15 mouse cellular contexts compared by ENCODE assay signal in the genomic region with DNA sequence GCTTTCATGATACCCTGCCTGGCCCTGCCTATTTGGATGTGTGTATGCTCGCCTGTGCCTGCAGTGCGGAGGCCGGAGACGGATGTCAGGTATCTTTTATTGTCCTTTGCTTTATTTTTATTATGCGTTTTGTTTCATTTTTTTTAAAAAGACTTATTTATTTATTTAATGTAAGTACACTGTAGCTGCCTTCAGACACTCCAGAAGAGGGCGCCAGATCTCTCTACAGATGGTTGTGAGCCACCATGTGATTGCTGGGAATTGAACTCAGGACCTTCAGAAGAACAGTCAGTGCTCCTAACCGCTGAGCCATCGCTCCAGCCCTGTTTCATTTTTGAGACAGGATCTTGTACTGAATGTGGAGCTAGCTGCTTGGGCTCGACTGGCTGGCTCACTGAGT. TPM values are rescaled to one million over a fixed set of nuclear protein-coding genes. Genes with fewer than 3 reads are reported as not detected.
DNase-seq lines count a peak whose midpoint lies in the region; TF ChIP-seq lines count a peak whose summit lies in the region.
"Had no signal": no experiment of that assay in that cellular context is flagged by ENCODE, and none has a peak within 500 bp of the region (broad histone marks: within the 10 kb centered on the region; RNA-seq: fewer than 3 reads in every experiment).

No protein-coding gene starts in this region.

- TF ChIP-seq CTCF in liver, adult 2 months (IDR thresholded peaks at IDR 0.05; ENCODE audit: low read depth, low read length), result no peak

- peak; percentile 29 for DNase-seq in liver, adult 2 months (ENCODE audit: extremely low read depth, low read depth, low spot score)
- no peak for DNase-seq in liver
- peak; percentile 30 for DNase-seq in 3T3-L1 (ENCODE audit: low read depth, low spot score)
- DNase-seq in A20 (ENCODE audit: low read depth, low spot score), result peak; percentile 37
- DNase-seq in induced T-regulatory cell, adult 2 months (ENCODE audit: low read depth), result peak; percentile 62
- no peak for DNase-seq in right cerebral cortex, adult 18-20 months
- DNase-seq in heart, postnatal 36 days, result no peak
- DNase-seq: adrenal gland, postnatal 10 days; gastrocnemius, postnatal 10 days; kidney, adult 9 months had no signal

- no peak overlapping the region for H3K9ac ChIP-seq in liver, adult 2 months (ENCODE audit: low read depth, low read length)
- H3K9ac ChIP-seq: heart, embryonic 13.5 days; hindbrain, embryonic 12.5 days; midbrain, embryonic 13.5 days; neural tube, embryonic 12.5 days had no signal

- H3K4me3 ChIP-seq in liver, adult 2 months (ENCODE audit: insufficient read depth, low read depth, low read length), result no peak overlapping the region
- H3K4me3 ChIP-seq: heart, embryonic 13.5 days; hindbrain, embryonic 12.5 days; midbrain, embryonic 13.5 days; neural tube, embryonic 12.5 days had no signal

- peaks cover 6% of the 10 kb centered on the region for H3K4me1 ChIP-seq in liver, adult 2 months (ENCODE audit: control insufficient read depth, insufficient read depth, low read length)

- H3K27ac ChIP-seq in liver, adult 2 months (replicated peaks; ENCODE audit: insufficient read depth, low read depth, low read length), result no peak overlapping the region
- H3K27ac ChIP-seq: heart, embryonic 13.5 days; hindbrain, embryonic 12.5 days; midbrain, embryonic 13.5 days; neural tube, embryonic 12.5 days had no signal

- WGBS in liver, adult 2 months, result 90% methylated on average over 9 of the region's 9 CpGs

- intact Hi-C loops in heart, postnatal 36 days (cut with DNase I), result no loop called here

- H3K79me2 ChIP-seq in liver, adult 2 months (ENCODE audit: control insufficient read depth, insufficient read depth, low read length), result no peaks in the 10 kb centered on the region

- H3K27me3 ChIP-seq in liver, adult 2 months (ENCODE audit: control insufficient read depth, insufficient read depth, low read length), result no peaks in the 10 kb centered on the region

- H3K36me3 ChIP-seq in liver, adult 2 months (ENCODE audit: control insufficient read depth, insufficient read depth, low read length), result peaks cover 10% of the 10 kb centered on the region; the same call in 1 of the 2 replicates

- TF ChIP-seq POLR2A in liver, adult 2 months (IDR thresholded peaks at IDR 0.05; ENCODE audit: extremely low read depth, insufficient read depth, low read length), result no peak

RNA-seq across cellular contexts. Expression of a gene that starts 4.9 kb away (rescaled TPM):
- 1.8 and 8.4 TPM in 2 replicates for total RNA-seq in liver, adult 2 months (2014; rRNA removed)
- 3.8 TPM in 2 replicates for polyA plus RNA-seq in liver, adult 2 months (2012; rRNA removed)
- 10 to 100 TPM; 29.1 to 29.2 TPM for total RNA-seq in heart, postnatal 36 days (2021)

RNA-seq across cellular contexts. Expression of a gene that starts 21.7 kb away (rescaled TPM):
- 0.20 and 0.28 TPM in 2 replicates for total RNA-seq in liver, adult 2 months (2014; rRNA removed)
- polyA plus RNA-seq in liver, adult 2 months (2012; rRNA removed), result 0.14 and 0.20 TPM in 2 replicates
- under 1 TPM in 1 of 2 experiments, not detected in 1; 0.22 TPM for total RNA-seq in heart, postnatal 36 days (2021)
- polyA plus RNA-seq: forebrain, embryonic 14.5 days had no signal

RNA-seq across cellular contexts. Expression of a gene that starts 29.0 kb away (rescaled TPM):
- 0.74 and 0.94 TPM in 2 replicates for total RNA-seq in liver, adult 2 months (2014; rRNA removed)
- polyA plus RNA-seq in liver, adult 2 months (2012; rRNA removed), result 0.81 and 1.4 TPM in 2 replicates
- under 1 TPM; 0.39 to 0.62 TPM for total RNA-seq in heart, postnatal 36 days (2021)

RNA-seq across cellular contexts. Expression of a gene that starts 33.6 kb away (rescaled TPM):
- 37.8 and 41.1 TPM in 2 replicates for total RNA-seq in liver, adult 2 months (2014; rRNA removed)
- polyA plus RNA-seq in liver, adult 2 months (2012; rRNA removed), result 47.9 and 62.0 TPM in 2 replicates
- 10 to 100 TPM; 40.4 to 47.6 TPM for total RNA-seq in heart, postnatal 36 days (2021)

RNA-seq across cellular contexts. Expression of a gene that starts 34.0 kb away (rescaled TPM):
- total RNA-seq in liver, adult 2 months (2014; rRNA removed), result 39.9 and 42.8 TPM in 2 replicates
- polyA plus RNA-seq in liver, adult 2 months (2012; rRNA removed), result 29.9 and 38.6 TPM in 2 replicates
- 100 to 1,000 TPM; 106 to 118 TPM for total RNA-seq in heart, postnatal 36 days (2021)

Comparison
In these comparisons a context has a peak if more than half of its experiments do, and no peak if none do; other contexts are left out.
1. DNase-seq: peak in liver, adult 2 months (single experiment), 3T3-L1 (single experiment), A20 (single experiment) and induced T-regulatory cell, adult 2 months (single experiment); none in liver (single experiment), right cerebral cortex, adult 18-20 months (single experiment) and heart, postnatal 36 days (0 of 2).